Mouse (Mus musculus) brain, embryonic 14.5 days (tissue): Measurements from ENCODE around the gene St8sia6.

Source experiments
- CTCF ChIP-seq: fragments of 200-500 bp; IDR thresholded peaks from 2 replicates; pipeline ENCODE4 v1.5.1; 2012; ENCODE audit warnings: inconsistent platforms, mild to moderate bottlenecking, moderate library complexity, borderline replicate concordance; ENCODE audit not compliant: insufficient read depth, insufficient read length; ENCODE audit errors: extremely low read depth
- POLR2A ChIP-seq: fragments of 200-500 bp; IDR thresholded peaks from 2 replicates; pipeline ENCODE4 v1.6.1; 2012; ENCODE audit warnings: mild to moderate bottlenecking, inconsistent platforms, borderline replicate concordance; ENCODE audit not compliant: poor library complexity, insufficient read depth, insufficient read length, severe bottlenecking; ENCODE audit errors: extremely low read depth

GRCm38 (mm10) chr2:13816645-13817044, 22.8 kb upstream of the St8sia6 start:
- TF ChIP-seq CTCF: no peak
- no peak for TF ChIP-seq POLR2A
